Mouse (Mus musculus): Measurements from ENCODE around the gene Oxct1.

DNA sequence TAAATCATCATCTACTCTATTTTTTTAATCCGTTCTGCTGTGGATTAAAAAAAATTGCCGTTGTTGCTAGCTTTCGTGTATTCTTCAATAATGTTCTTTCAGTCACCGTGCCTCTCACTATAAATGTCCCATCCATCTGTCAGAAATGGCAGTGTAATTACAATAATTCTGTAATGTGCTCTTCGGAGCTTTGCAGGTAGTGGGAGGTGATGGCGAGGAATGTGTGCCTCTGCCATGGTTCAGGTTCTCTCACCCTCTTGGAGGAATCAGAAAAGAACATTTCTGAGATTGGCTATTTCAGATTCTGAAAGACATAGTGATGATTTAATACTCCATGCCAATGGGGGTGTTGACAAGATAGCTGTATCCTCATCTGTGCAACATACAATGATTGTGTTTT, 93.8 kb downstream of the Oxct1 start:
- TF ChIP-seq CTCF (IDR thresholded peaks at IDR 0.05; ENCODE audit: borderline replicate concordance, insufficient read depth, low read depth, low read length) = no peak
- no peak for TF ChIP-seq POLR2A (IDR thresholded peaks at IDR 0.05; ENCODE audit: borderline replicate concordance, insufficient read depth, low read length)

Data from cerebellum, adult 2 months (tissue).